Mouse (Mus musculus): ENCODE measurements around the gene Smim15.

The Smim15 gene

DNA sequence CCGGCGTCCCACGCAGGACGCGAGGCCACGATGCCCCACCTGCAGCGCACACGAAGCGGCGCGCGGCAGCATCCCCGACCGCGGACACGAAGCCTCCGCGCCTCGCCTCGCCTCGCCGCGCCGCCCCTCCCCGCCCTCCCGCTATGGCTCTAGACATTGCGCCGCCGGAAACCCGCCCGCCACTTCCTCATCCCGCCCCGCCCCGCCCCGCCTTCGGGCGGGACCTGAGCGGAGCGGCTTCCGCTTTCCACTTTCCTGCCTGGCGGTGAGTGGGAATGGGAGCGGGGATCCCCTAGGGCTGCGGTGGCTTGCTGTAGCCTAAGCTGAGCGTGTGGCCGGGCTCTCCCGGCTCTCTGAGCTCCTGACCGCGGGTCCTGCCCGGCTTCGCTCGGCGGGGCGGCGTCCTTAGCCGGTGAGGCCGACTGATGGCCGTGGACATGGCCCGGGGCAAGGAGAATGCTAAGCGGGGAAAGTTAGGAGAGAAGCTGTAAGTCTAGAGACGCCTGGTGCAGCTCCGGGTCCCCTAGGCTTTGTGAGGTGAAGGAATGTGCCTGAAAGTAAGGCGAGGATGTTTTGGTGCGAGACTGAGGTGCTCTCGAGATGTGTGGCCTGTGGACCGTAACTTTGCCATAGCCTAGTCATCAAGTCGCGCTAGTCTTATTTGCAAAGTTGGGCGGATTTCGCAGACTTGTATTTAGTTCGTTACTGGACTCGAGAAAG is at the start of gene Smim15:
TSS of gene Smim15 (plus strand) at position 225 of the 720 bp plus-strand sequence.
- DNase-seq: peak; percentile 83

DNA sequence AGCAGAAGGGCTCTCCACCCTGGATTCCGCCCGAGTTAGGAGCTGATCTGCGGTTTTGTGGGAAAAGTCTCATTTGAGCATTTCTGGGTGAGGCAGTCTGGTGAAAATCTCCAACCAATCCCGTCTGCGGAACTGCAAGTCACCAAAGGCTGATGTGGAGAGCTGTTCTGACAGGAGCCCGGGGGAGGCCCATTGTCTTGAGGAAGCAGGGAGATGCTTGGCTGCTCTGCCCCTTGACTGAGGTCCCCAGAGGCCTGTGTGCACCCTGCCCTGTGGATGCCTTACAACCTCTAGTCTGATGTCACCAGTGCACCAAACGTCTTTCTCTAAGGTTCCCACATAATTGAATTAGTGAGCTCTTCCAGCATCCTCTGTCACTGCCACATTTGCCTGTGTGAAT is 49.0 kb upstream of the Smim15 start:
- no peak for DNase-seq

DNA sequence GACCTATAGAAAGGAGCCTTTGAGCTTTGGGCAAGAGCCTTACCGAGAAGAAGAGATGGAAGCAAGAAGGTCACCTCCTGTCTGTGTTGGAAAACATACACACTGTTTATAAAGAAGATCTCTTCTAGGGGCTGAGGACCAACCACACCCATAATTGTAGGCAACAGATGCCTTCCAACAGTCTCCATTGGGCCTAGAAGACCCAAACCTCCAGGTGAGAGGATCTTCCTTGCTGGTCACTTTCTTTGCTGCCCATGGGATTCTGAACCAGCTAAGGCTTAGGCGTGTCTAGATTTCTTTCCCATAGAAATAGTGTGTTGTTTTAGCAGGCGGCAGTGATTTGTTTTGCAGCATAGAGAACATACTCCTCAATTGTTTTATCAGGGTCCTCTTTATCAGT is 47.9 kb upstream of the Smim15 start:
- DNase-seq: no peak

DNA sequence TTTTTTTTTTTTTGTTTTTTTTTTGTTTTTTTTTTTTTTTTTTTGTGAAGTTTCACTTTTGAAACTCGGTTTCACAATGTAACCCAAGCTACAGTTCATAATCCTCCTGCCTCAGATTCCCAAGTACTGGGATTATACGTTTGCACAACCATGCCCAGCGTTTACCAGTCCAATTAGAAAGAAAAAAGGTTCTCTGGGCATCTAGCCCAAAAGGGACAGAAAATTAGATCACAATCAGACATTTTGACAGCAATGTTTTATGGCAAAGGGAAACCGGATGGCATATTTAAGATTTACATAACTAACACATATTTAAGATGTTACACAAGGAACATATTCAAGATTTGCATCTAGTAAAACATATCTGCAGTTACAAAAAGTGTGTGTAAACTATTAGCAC is 36.4 kb upstream of the Smim15 start:
- DNase-seq: no peak

DNA sequence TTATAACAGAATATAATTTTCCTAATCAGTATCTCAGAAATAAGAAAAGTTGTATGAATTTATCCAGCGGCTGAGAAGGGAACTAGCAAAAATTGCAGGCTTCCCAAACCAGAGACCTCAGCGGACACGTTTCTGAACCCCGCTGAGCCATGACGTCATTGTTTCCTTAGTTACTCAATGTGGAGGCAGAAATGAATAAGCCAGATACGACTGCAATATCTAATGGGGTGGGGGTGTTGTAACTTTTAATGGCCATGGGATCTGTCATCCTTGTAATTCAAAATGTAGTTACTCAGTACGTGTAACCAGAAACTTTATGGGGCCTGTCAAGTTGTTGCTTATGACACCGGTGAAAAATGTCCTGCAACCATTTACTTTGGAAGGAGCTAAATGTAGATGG is 31.1 kb upstream of the Smim15 start:
- no peak for DNase-seq

DNA sequence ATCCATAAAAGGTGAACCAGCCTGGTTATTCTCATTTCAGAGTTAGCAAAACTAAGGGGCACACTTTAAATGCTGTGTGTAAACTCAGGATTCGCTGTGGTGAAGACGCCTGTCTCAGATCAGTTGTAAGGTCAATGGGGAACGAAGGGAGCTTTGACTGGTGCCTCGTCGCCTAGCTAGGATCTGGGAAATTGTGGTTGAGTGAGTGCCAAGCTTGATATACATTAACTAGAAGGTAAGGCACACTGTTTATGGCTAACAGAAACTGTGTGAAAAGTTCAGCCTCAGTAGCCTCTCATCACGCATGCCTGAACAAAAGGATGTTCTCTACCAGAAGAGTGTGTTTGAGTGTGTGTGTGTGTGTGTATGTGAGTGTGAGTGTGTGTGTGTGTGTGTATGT is 30.4 kb upstream of the Smim15 start:
- DNase-seq: no peak

DNA sequence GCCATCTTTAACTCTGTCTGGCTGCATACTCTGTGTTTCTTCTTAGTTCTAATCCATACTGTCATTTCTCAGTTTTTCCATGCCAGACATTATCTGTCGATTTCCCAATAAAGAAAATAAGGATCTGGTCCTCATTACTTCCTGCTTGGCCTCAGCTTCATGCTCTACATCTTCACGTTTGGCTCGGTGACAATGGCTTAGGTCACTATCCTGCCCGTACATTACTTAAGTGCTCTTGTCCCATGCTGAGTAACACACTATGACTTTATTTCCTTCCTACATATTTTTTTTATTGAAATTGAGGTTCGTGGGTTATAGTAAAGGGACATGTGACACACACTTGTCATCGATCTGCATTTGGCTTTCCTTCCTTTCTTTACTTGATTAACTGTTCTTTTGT is 29.1 kb upstream of the Smim15 start:
- no peak for DNase-seq

DNA sequence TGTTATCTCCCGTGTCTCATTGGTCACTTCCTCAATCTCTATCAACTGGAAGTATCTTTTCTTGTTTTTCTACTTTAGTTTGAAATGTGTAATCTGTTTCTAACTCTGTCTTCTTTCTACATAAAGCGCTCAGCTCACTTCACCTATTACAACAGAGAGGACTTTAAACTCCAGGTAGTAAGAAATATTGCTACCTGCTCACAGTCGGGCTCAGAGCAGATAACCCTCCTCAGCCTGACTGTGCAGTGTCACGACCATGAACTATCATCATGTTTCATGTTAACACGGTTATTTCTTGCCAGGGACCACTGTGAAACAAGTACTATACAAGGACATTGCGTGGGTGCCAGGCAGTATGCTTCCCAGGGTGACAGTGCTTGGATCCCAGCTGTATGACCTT is 26.9 kb upstream of the Smim15 start:
- DNase-seq: no peak

DNA sequence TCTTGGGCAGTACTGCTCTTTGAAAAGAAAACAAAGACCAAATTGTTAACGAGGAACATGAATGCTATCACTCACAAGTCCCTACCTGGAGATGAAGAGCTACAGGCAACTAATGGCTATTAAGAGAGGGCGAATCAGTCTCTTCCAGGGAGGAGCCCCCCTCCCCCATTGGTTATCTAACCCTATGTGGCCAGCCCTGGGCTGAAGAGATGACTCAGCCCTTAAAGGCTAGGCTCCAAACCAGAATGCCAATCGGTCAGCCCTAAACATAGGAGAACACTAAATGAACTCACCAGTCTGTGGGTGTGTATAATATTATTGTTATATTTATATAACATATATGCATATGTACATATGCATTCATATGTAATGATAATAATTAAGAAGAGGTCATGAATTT is 18.4 kb upstream of the Smim15 start:
- no peak for DNase-seq

DNA sequence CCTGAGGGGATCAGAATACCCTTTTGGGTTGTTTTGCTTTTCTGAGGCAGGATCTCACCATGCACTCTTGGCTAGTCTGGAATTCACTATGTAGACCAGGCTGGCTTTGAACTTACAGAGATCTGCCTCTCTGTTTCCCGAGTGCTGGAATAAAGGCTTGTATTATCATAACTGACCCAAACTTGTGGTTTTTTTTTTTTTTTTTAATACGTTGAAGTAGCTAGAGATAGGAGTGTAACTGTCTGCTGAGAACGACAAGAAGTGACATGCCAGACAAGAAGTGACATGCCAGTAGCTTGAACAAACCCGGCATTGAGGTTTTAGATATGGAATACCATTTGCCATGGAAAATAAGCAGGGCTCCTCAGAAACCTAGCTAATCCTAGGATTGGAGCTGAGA is 11.5 kb upstream of the Smim15 start:
- no peak for DNase-seq

DNA sequence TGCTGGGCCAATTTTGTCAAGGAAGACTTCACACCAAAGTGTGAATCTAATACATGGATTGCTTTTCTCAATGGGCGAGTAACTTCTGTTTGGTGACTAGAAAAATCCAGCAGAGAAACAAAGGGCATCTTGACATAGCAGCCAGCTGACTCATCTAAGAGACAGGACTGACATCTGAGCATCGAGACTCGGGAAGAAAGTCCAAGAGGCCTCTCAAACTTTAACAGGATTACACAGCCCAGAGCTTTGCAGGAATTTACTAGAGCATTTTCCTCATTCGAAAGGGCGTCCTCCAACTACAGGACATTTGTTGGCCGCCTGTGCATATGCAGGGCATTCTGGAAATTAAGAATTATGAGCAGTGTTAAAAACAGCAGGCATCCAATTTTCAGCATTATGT is 4.9 kb upstream of the Smim15 start:
- DNase-seq: no peak

DNA sequence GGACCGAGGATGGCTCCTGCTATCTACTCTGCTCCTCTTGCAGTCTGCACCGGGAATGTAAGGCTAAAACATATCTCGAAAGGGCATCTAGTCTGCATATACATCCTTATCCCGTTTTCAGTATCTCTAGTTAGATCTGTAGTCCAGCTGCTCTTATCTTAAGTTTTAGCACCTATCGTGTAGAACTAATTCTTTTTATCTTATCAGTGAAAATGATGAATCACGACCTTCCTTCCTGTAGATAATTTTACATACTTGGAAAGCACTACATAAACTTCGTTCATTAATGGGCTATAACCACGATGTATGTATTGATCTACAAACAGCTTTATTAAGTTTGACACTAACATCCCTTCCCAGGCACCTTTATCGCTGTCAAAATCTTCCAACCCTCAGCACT is 4.3 kb upstream of the Smim15 start:
- no peak for DNase-seq

DNA sequence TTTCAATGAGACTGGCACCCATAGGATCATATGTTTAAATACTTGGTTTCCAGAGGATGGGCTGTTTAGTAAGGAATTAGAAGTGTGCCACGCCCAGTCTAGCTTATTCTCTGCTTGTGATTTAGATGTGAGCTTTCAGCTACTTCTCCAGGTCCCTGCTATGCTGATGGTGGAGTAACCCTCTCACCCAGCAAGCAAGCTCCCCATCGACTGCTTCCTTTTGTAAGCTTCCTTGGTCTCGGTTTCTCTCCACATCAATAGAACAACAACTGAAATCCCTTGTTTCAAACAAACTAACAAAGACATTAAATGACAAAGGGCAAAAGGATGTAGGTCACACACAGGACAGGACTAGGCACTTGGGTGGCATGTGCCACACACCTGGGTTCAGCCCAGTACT is 3.8 kb upstream of the Smim15 start:
- DNase-seq: no peak

DNA sequence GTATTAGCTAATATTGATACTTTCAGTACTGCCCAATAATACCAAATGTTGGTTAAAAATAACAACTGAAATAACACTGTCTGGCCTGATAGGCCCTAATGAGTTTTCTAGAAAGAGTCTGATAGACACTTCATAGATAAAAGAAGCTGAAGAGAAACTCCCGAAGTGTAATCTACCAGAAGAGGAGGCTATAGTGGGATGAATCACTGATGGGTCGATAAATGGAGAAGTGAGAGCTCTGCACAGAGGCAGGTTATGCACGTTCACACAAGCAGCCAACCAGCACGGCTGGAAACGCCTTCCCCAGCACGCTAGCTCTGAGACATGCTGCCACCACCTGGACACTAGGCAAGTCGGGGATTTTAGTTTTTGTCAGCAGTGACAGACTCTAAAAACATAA is 2.9 kb upstream of the Smim15 start:
- DNase-seq: peak; percentile 57

DNA sequence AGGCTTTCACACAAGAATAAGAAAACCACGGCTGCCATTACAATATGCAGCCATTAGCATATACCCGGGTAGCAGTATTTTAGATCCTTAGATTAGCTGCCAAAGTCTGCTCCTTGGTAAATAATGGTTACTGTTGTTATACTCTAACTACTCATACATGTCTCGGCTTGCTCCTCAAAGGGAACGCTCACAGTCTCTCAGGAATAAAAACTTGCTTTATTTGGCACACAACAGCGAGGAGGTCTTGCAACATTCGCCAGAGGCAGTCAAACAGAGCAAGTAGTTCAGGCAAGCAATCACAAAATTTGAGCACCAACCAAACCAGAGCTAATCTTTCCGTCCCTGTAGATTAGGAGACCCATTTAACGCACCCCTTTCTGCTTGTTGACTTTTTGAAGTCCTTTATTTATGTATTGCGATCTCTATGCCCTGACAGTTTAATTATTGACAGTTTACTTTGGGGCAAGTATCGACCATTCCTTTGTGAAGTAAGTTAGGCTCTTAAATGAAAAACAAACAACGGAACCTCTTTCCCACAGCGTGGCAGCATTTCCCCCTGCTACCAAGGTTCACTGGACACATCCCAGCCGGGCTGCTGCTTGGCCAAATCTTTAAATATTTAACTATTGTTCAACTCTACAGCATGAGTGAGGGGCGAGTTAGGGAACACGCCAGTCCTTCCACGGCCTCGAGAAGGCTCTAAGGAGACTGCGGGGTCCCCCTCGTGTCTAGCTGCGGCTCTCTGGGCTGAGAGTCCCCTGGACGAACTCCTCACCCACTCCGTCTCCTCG is 620 bp upstream of the Smim15 start:
- DNase-seq: peak; percentile 56

DNA sequence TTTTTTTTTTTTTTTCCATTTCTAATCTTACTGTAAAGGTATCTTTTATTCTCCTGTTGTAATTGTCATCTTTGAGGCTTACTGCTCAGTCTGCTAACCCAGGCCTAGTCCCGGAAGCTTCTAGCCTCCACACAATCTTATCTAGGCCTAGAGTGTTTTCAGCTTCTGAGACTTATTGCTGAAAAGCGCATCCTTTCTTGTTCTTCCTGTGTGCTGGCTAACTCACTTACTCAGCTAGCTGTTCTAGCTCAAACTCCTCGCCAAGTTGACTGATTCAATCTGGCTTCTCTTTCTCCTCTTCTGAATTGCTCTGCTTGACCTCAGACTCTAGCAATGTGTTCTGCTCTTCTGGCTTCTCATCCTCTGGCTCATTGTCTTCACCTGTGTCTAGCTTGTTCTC is 1.4 kb downstream of the Smim15 start:
- no peak for DNase-seq

DNA sequence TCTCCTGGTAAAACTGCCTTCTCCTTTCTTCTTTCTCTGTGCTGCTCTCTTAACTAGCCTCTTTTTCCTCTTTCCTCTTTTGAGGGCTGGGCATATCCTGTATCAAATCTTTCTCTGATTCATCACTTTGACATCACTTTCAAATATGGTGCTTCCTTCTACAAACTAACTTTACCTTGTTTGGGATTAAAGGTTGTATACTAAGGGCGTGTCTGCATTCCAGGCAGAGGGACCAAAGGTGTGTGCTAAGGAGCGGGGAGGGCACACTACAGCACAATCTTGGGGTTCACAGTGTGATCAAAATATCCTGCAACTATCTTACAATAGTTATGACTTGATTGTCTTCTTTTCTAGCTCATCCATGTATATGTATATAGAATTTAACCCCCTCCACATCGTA is 1.8 kb downstream of the Smim15 start:
- DNase-seq: no peak

DNA sequence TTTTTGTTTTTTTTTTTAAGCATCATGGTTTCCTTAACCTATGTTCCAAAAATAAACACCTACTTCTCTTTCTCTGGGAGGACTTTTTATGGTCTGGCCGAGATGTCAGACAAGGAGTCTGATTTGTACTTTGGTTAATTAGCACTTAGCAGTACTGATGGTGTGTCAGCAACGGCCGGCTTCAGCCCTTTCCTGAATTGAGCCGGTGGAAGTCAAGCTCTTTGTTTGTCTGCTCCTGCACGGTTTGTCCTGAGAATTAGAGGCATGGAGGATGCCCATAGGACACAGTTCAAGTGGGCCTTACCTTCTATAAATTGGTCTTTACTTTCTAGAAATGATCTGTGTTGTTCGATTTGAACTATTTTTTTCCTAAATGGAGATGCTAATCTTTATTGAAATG is 2.6 kb downstream of the Smim15 start:
- no peak for DNase-seq

DNA sequence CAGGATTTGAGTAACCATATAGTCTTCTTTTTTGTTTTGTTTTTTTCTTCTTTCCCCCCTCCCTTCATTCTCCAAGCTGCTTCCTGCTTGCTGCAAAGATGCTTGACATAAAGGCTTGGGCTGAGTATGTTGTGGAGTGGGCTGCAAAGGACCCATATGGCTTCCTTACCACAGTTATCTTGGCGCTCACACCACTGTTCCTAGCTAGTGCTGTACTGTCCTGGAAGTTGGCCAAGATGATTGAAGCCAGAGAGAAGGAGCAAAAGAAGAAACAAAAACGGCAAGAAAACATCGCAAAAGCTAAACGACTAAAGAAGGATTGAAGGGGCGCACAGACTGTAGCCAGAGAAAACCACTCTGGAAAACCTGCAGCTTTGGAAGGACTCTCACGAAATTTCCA is 3.1 kb downstream of the Smim15 start:
- DNase-seq: no peak

DNA sequence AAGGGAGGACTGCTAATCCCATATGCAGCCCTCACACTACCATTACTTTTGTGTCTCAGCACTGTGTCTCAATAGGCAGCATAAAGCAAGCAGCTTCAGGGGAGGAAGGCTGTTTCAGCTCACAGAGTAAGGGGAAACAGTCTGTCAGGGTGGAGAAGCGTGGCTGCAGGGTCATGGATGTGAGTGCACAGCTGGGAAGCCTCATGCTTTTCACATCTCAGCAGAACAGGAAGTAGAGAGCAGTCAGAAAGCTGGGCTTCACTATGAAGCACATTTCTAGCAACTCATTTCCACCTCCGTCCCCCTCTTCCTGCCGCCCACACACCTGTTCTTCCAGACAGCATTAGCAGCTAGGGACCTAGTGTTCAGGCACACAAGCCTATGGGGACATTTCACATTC is 12.7 kb downstream of the Smim15 start:
- DNase-seq: no peak

DNA sequence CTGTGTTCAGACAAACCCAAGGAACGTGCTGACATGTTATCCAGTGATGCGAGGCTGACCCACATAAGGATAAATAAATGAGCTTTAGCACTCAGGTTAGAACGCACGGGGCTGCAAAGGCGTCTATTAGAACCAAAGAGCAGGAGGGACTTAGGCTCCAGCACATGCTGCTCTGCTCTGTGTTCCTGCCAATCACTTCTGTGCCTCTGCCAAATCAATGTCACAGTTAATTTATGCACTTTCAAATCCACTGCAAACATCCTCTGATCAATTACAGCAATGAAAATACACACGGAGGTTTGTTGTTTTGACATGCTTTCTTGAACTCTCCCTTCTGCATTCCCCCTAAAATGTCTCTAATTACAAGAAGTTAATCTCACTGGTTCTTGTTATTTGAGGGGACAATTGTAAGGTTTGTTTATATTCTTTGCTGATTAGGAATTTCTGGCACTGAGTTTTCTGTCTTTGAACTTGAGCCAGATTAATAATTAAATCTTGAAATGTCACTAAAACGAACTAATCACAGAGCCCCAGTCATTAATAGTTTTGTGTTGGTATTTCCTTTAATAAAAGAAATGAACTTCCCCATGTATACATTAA is 16.1 kb downstream of the Smim15 start:
- no peak for DNase-seq

DNA sequence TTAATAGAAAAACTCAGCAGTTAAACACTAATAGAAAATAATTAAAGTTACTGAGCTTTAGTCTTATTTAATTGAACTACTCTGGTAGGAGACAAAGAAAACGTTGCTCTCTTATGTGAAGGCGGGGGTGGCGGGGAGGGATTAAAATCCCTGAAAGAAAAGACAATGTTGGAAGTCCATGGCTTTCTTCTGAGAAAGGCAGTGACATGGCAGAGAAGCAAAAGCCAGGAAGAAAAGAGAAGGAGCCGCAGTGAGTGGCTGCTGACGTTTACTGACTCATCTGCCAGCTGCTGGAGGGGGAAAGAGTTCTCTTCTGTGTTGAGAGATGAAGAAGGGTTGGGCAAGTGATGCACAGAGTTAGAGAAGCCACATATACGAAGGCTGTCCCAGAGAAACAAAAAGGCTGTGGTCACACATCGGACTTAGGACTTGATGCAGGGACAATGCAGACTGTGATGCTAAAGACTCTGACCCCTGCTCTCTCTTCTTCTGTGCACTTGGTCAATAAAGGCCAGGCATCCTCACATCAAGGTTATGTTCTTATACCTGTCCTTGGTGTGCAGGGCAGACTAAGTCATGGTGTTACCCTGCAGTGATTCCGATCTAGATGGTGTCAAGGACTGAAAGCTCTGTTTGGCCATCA is 16.8 kb downstream of the Smim15 start:
- DNase-seq: no peak

DNA sequence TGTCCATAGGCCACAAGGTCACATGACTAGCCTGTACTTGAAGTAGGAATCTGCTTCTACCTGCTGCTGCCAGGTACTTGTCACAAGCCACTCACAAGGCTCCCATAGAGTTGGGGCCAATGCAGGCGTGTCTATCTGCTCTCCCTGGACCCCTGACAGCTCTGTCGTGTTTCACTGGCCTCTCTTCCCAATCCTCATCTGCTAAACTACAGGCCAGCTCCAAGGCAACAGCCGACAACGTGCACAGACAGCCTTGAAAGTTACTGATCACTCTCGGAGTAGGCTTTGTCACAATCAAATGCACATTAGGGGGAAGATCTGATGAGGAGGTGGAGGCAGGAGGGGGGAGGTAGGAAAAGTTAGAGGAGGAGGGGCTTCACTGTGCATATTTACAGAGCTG is 18.7 kb downstream of the Smim15 start:
- no peak for DNase-seq

All from cerebellum, adult 9-10 months (tissue).